Mouse (Mus musculus) heart, adult 18-20 months (tissue): ENCODE results near the gene Gm12794. TPM values are rescaled to one million over a fixed set of nuclear protein-coding genes. Genes with fewer than 3 reads are reported as not detected.
"Not testable (repeated sequence)": the region's sequence is repeated elsewhere in the genome, so short reads cannot be mapped to it uniquely, and the experiment has no call there.

Experiments
- DNase-seq, 2 experiments: peaks; one replicate each; pipeline ENCODE4 v3.0.0; 2021 to 2022; ENCODE audit warnings: mixed read lengths in 1 of 2
- long read RNA-seq, 2 experiments: library from polyadenylated mRNA; stranded (forward); transcript quantifications; one replicate each; pipeline ENCODE4 v2.0.0; 2021
- total RNA-seq, 2 experiments: library from RNA; stranded (reverse); gene quantifications; 2 replicates each; pipeline ENCODE4 v1.2.3; 2021

Gene Gm12794
- total RNA-seq = not detected
- long read RNA-seq, experiment 1 = 0 reads
- long read RNA-seq, experiment 2 = 0 reads

DNA sequence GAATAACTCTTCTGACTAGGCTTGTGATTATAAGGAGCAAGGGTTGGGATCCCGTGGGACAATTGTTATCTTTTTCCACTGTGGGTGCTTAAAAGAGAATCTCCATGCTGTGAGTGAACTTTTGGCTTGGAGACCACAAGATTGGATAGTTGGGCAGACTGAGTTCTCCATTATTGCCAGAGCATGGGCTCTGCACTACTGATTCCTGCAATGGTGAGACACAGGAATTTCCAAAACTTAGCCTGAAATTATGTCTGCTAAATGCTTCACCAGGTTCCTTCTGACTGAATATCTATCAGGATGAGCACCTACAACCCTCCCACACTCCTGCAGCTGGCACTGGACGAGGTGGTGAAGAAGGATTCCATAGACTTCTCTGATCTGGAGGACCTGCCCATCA is at the start of gene Gm12794:
TSS of gene Gm12794 (plus strand) at position 301 of the 400 bp plus-strand sequence.
- DNase-seq = not testable (repeated sequence)

DNA sequence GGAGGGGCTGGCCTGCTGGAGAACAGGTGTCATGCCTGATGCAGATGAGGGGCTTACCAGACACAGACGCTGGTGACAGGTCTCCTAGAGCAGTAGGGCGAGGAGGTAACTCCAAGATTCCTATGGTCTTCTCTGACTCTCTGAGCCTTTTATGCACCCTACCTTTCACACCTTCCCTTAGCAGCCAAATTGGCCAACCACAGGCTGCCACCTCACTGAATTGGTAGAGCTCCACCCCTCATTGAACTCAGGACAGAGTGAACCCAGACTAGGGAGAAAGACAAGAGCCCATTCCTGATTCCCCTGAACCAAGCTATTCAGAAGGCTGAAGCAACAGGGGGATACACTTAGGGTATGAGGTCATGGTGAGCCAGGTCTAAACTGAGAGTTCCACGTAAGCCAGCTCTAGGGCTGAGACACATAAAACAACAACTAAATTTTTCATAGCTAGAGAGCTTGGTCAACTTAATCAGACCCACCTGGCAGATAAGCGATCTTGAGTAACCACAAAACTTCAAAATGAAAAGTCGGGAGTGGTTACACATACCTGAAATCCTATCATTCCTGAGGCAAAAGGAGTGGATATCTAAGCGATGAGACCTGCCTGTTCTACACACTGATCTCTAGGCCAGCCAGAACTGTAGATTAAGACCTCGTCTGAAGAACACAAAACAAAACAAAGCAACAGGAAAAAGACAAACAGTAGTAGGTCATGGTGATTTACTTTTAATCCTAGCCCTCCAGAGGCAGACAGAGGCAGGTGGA is 46.4 kb upstream of the Gm12794 start, which contains the start of gene C130073F10Rik:
TSS of gene C130073F10Rik (minus strand) at position 134 of the 765 bp plus-strand sequence.
- DNase-seq = no peak

DNA sequence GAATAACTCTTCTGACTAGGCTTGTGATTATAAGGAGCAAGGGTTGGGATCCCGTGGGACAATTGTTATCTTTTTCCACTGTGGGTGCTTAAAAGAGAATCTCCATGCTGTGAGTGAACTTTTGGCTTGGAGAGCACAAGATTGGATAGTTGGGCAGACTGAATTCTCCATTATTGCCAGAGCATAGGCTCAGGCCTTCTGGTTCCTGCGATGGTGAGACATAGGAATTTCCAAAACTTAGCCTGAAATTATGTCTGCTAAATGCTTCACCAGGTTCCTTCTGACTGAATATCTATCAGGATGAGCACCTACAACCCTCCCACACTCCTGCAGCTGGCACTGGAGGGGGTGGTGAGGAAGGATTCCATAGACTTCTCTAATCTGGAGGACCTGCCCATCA is 31.4 kb upstream of the Gm12794 start, which contains the start of gene Gm12800:
TSS of gene Gm12800 (plus strand) at position 301 of the 400 bp plus-strand sequence.
- DNase-seq = not testable (repeated sequence)

GRCm38 (mm10) chr4:101980949-101981348 is 40.7 kb downstream of the Gm12794 start, which contains the start of gene Gm12790:
Gene Gm12790, minus strand, starts transcription at chr4:101981049.
- DNase-seq = not testable (repeated sequence)

- DNase-seq = no peak
These were observed 45.5 kb downstream of the Gm12794 start for GRCm38 (mm10) chr4:101985678-101986077.

- not testable (repeated sequence) for DNase-seq
These were observed 46.1 kb downstream of the Gm12794 start, which contains the start of gene Gm12789 for GRCm38 (mm10) chr4:101986326-101986725. Gene Gm12789, plus strand, starts transcription at chr4:101986626.

Other genes with a start within 250 kb of the Gm12794 start
- 1 to 10 TPM; 3.5 to 5.4 TPM for gene Lepr, start 223.0 kb upstream of the Gm12794 start, total RNA-seq
- not detected for gene B020004J07Rik, start 96.4 kb upstream of the Gm12794 start, total RNA-seq
- gene C130073F10Rik, start 46.6 kb upstream of the Gm12794 start, total RNA-seq = not detected
- gene Gm12800, start 31.3 kb upstream of the Gm12794 start, total RNA-seq = not detected
- gene Gm12790, start 40.6 kb downstream of the Gm12794 start, total RNA-seq = not detected
- not detected for gene Gm12789, start 46.2 kb downstream of the Gm12794 start, total RNA-seq
- gene Pde4b, start 147.1 kb downstream of the Gm12794 start, total RNA-seq = 10 to 100 TPM; 20.5 to 23.0 TPM